Mouse (Mus musculus): Measurements from ENCODE around the gene Eci2. TPM values are rescaled to one million over a fixed set of nuclear protein-coding genes. Genes with fewer than 3 reads are reported as not detected.

Gene Eci2
- total RNA-seq, 1 experiment from 2014 or later, result 32.0 TPM

DNA sequence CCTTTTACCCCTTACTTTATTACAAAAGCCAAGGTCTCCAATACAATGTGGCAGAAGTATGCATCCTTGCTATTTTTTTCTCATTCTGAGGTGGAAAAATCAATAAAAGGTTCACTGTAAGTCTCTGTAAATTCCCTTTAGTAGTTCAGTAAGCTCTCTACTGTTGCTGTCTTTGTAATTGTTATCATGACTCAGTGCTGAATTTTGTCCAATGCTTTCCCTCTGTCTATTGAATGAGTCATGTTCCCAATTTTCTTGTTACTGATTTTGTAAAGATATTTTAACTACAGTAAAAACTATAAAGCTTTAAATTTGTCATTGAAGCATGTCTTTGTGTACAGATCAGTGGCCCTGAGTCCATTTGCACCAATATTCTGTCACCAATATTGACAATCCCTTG, 84.5 kb downstream of the Eci2 start:
- no peak for ATAC-seq (replicated peaks; ENCODE audit: insufficient number of reproducible peaks, low FRiP score, low TSS enrichment, poor library complexity, severe bottlenecking)

DNA sequence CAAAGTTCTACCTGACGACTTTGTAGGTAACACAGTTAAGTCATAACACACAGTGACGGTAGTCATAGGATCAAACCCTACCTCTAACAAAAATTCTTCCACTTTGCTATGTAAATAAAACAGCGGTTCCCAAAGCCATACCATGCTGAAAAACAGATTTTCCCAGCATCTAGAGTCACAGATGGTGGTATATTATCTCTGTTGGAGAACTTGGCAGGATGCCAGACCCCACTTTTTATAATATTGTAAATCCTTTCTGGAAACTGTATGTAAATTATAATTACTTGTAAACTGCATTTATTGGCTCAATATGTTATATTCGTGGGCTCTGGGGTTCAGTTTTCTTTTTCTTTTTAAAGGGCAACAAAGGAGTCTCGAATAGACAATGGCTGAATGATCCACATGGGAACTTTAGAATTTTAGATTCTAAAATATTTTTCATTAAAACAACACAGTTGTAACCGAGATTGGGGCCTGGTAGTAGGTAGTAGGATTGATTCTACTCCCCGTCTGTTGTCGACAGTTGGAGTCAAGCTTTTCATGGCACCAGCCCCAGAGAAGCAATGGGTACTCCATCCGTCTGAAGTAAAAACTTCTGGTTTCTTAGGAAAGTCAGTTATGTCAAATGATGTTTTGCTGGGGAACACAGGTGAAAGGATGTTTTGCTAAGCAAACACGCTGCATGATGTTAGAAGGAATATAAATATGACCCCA, 91.8 kb downstream of the Eci2 start:
- no peak for ATAC-seq (replicated peaks; ENCODE audit: insufficient number of reproducible peaks, low FRiP score, low TSS enrichment, poor library complexity, severe bottlenecking)

Other genes with a start within 250 kb of the Eci2 start
- gene Prpf4b, start 151.8 kb downstream of the Eci2 start, total RNA-seq (2017), result 177 to 290 TPM (median 189 TPM) in 3 replicates
- gene Fam217a, start 102.8 kb downstream of the Eci2 start, total RNA-seq (2017), result 0.48 TPM in 1 of 3 replicates, not detected in the others
- gene 4933417A18Rik, start 102.7 kb downstream of the Eci2 start, total RNA-seq (2017), result not detected in 3 replicates
- 1.4 TPM in 1 of 3 replicates, not detected in the others for gene Eci3, start 63.3 kb downstream of the Eci2 start, total RNA-seq (2017)